Mouse (Mus musculus) left cerebral cortex, postnatal 14 days (tissue): ENCODE data around the gene Sult2b1. TPM values are rescaled to one million over a fixed set of nuclear protein-coding genes. Genes with fewer than 3 reads are reported as not detected.

Experiments used
- DNase-seq, 2 experiments: peaks; one replicate each; pipeline ENCODE4 v3.0.0; 2021 to 2022; ENCODE audit warnings: low spot score in 2 of 2, mixed read lengths in 1 of 2
- intact Hi-C: fragments of 180-260 bp; cut with DNase I; formaldehyde crosslinking; loops from one replicate; pipeline ENCODE4 v1.15.1; 2025
- long read RNA-seq, 2 experiments: library from polyadenylated mRNA; stranded (forward); transcript quantifications; one replicate each; pipeline ENCODE4 v2.0.0; 2021
- total RNA-seq, 2 experiments: library from RNA; stranded (reverse); gene quantifications; 2 replicates each; pipeline ENCODE4 v1.2.3; 2021

Gene Sult2b1
- total RNA-seq: 10 to 100 TPM in 1 of 2 experiments, 1 to 10 TPM in 1; 10.0 to 13.0 TPM
- long read RNA-seq, experiment 1, transcript Sult2b1-207 (6 exons, 1,242 nt): major isoform, 16 of 18 reads
- long read RNA-seq, experiment 1, partial matches to known transcripts: 0 of 18 reads
- long read RNA-seq, experiment 1, other reads (novel, unspliced or antisense): 2 of 18 reads
- long read RNA-seq, experiment 2, transcript Sult2b1-207 (6 exons, 1,242 nt): major isoform, 11 of 12 reads
- long read RNA-seq, experiment 2, partial matches to known transcripts: 0 of 12 reads
- long read RNA-seq, experiment 2, other reads (novel, unspliced or antisense): 1 of 12 reads

DNA sequence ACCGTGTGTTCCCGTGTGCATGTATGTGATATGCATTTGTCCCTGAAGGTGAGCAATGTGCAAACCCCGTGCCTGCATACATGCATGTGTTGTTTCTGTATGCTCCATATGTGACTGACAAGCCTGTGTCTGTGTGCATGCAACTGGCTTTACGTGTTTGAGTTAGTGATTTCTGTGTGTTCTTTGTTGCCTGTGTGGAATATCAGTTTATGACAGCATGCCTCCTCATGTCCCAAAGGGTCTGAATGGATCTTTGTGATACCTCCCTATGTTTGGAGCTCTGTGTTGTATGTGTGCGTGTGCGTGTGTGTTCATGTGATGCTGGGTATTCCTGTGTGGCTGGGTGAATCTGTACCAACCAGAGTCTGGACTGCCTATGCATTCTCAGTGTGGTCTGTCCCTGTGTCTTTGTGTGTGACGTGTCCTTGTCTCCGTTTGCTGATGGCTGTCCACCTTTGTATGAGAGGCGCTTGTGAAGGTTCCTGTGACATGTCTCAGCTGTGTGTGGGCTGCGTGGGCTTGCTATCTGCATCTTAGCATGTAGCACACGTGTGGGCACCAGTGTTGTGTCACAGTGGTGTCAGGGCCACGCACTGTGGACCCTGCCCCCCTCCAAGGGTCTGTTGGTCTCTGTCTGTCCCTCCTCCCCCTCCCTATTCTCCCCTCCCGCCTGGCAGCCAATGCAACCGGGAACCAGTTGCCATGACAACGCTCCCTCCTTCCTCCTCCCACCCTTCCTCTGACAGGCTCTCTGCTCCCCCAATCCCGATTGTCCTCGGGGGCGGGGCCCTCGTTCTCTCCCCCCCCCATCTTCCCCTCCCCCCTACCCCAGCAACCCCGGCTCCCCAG lies at the start of gene Sult2b1:
Gene Sult2b1, minus strand, starts transcription at position 146 of the 849 bp plus-strand sequence.
- intact Hi-C loops: no loop called here
- peak; percentile 96 to 98 for DNase-seq

GRCm38 (mm10) chr7:45833924-45834323 lies 49.5 kb upstream of the Sult2b1 start:
- intact Hi-C loops: no loop called here
- DNase-seq: no peak

DNA sequence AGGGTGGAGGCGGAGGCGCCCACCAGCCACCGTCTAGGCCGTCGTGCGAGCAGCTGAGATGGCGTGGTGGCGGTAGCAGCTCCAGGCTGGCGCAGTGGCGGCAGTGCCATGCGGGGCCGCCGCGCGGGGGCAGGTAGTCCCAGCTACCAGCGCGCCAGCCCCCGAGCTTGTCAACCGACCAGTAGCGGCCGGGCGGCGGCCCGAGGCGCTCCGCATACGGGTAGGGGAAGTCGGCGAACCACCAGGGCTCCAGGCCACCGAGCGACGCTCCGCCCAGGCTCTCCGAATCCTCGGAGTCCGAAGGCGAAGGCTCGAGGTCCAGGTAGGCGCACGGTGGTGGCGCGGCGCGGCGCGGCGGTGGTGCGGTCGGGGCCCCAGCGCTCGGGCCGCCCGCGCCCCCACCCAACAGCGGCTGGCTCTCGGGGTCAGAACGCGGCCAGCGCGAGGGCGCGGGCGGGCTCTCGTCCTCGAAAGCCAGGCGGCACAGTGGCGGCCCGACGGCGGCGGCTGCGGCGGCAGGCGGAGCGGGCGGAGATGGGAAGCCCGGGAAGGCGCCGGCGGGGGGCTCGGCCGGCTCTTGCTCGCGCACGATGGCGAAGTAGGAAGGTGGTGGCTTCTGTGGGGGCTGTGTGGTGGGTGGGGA lies 48.8 kb upstream of the Sult2b1 start:
- intact Hi-C loops: no loop called here
- no peak for DNase-seq

DNA sequence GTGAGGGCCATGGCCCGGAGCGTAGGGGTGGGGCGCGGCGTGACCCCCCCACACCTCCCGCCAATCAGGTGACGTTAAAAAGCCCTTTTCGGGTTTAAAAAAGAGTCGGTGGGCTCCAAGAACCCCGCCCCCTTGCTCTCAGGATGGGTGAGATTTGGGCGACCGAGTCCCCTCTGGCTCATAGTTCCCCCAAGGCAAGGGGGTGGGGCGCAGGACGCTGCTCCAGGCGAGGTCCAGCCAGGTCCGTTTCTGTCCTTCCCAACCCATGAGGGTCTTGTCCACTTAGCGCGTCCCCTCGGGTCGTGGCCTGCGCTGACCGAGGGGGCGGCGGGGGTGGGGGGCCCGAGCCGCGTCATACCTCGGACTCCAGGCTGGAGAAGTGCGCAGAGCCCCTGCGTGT lies 48.0 kb upstream of the Sult2b1 start:
- intact Hi-C loops: no loop called here
- no peak for DNase-seq

DNA sequence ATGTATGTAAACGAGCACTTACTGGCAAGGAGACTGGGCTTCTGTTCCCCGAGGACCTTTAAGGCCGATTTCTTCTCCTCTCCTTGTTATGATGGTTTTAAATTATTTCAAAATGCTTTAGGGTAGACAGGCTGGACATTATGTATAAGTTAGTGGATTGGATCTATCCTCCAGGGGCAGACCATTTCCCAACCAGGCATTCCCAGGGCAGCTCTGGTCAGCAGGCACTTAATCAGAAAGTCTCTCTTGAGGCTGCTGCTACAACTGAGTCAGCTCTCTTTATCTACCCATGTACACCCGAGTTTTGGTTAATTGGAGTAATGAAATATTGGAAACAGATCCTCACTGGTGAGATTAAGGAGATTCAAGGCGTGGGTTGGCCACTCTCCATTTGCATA lies 46.7 kb upstream of the Sult2b1 start:
- intact Hi-C loops: no loop called here

GRCm38 (mm10) chr7:45830427-45831127 lies 46.1 kb upstream of the Sult2b1 start, which contains the start of gene Grwd1:
TSS of gene Grwd1 (minus strand) at chr7:45830944.
- peak; percentile 87 to 90 for DNase-seq
- intact Hi-C loops: no loop called here

More for the DNA sequence above, 46.7 kb upstream of the Sult2b1 start:
- DNase-seq: no peak

- intact Hi-C loops: no loop called here
- no peak for DNase-seq
Observed at GRCm38 (mm10) chr7:45826631-45827030, 42.2 kb upstream of the Sult2b1 start.

DNA sequence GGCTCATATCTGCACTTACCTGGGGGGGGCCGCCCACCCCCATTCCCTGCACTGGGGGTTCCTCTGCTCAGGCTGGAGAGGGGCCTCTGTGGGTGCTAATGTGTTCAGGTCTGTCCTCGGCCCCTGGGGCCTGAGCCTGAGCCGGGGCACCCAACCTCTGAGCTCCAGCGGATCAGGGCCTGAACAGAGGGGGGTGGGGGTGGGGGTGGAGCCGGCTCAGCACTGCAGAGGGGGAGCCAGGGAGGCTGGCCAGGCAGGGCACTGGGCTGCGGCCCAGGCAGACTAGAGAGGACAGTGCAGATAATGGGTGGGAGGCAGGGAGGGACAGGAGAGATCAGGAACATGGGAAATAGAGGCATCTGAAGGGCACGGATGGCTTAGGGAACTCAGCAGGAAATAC lies 40.1 kb upstream of the Sult2b1 start, which contains the start of gene Kcnj14:
Gene Kcnj14, minus strand, starts transcription at position 185 of the 400 bp plus-strand sequence.
- no peak for DNase-seq
- intact Hi-C loops: no loop called here

- no peak for DNase-seq
- intact Hi-C loops: no loop called here
Observed at GRCm38 (mm10) chr7:45820913-45821312, 36.4 kb upstream of the Sult2b1 start.

GRCm38 (mm10) chr7:45819843-45820242 lies 35.4 kb upstream of the Sult2b1 start:
- intact Hi-C loops: no loop called here
- DNase-seq: no peak

DNA sequence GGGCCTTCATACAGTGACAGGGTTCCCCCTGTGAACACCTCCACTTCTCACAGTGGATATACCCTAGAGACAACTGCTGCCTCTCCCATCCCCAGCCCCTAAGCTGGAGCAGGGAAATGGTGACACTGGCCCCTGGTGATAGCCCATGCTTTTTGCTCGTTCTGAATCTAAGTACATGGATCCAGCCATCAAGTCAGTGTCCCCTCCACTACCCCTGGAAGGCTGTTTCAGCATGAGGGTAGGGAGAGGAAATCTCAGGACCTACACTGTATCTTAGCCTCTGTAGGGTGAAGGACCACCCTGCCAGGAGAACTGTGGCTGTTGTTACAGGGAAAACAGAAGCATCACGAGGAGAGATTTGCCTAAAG lies 31.5 kb upstream of the Sult2b1 start:
- no peak for DNase-seq
- intact Hi-C loops: no loop called here

- intact Hi-C loops: no loop called here
- DNase-seq: no peak
Observed at GRCm38 (mm10) chr7:45815323-45815983, 31.0 kb upstream of the Sult2b1 start.

DNA sequence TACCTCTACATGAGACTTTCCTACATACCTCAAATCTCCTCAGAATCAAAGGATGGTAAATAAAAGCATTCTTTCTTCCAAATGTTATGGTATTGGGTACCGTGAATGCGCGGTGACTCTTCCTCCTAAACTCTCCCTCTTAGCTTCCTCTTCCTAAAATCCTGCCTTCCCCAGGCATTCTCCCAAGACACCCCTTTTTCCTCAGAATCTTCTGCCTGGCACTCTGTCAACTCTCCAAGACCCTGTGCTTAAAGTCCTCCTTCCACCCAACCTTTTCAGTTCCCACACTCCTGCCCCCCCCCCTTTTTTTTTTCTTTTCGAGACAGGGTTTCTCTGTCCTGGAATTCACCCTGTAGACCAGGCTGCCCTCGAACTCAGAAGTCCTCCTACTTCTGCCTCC lies 30.4 kb upstream of the Sult2b1 start:
- DNase-seq: no peak
- intact Hi-C loops: no loop called here

DNA sequence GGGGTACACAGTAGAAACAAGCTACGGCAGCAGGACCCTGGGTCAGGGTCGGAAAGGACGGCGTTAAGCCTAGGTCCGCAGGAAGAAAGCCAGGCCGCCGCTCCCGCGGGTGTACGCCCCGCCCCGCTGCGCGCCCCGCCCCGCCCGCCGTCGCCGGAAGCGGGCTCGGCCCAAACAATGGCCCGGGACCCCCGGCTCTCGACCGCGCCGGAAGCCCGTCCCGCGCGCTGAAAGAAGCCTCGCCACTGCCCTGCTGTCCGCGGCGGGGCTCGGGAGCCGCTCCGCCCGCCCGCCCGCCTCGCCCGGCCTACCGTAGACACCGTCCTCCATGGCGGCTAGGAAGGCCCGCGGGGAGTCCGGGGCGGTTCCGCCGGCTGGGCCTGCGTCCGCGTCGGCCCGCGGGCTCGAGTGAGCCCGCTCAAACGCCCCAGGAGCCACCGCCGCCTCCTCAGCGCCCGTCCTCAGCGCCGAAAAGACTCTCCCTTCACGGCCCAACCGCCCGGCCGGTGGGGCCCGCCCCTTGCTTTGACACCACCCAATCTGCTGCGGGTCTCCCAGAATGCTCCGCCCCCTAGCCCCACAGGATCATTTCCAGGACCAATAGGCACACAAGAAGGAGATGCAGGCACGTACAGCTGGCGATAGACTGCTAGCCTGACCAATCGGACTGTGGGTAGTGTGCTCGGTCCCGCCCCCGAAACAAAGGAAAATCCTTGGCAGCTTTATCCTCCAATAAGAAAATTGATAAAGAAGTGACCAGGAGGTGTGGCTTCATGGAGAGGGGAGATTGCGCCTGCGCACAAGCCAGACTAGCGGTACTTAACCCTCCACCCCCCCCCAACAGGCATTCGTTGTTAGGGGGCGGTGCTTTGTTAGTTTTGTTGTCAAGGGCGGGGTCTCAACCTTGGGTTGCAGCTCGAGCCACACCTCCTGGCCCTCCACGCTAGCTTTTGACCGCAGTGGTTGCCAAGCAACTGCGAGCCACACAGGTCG lies 29.6 kb upstream of the Sult2b1 start, which contains the start of gene Cyth2:
Gene Cyth2, minus strand, starts transcription at position 795 of the 993 bp plus-strand sequence.
- DNase-seq: peak; percentile 99 to 100
- intact Hi-C loops: no loop called here

DNA sequence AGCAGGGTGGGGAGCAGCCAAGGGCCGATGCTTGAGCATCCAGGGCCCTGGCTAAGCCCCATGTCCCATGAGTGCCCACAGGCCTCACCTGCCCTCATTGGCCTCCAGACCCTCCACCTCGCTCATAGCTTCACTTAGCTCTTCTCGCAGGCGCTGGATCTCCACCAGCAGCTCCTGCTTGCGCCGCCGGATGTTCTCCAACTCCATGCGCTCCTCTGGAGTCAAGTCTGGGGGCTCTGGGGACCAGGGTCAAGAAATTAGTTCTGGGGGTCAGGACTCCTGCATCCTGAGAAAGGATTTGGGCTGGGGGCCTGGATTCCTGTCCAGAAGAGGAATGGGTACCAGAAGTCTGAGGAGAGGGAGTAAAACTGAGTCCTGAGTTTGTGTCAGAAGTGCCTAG lies 28.5 kb upstream of the Sult2b1 start:
- intact Hi-C loops: no loop called here
- DNase-seq: no peak

DNA sequence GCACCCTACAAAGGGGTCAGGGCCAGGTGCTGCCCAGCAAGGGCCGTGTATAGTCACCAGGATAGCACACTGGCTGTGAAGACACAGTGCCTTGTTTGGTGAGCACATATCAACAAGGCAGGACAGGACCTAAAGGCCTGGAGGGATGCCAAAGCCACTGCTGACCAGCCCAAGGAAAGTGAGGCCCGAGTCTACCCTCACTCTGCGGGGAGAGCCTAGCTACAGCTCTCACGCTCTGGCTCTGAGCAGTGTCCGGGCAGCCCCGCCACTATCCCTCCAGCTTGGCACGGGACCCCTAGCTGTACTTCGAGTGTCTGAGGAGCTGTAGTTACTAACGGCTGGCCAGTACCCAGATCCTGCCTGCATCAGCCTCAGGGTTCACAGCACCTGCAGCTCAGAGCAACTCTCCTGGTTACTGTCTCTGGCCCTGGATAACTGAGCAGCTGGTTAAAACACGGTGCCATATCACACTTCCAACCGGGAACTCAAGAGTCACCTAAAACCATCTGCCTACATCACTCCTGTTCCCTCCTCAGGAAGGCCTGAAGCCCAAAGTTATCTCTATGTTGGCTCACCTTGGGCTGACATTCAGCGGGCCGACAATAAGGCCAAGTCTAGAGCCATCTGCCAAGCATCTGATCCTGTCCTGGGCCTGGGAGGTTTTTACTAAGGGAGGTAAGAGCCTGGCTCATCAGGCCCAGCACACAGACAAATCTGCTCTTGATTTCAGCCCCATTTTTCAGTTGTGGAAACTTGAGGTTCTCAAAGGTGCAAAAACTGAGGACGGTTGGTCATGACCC lies 25.0 kb upstream of the Sult2b1 start:
- no peak for DNase-seq
- intact Hi-C loops: no loop called here

DNA sequence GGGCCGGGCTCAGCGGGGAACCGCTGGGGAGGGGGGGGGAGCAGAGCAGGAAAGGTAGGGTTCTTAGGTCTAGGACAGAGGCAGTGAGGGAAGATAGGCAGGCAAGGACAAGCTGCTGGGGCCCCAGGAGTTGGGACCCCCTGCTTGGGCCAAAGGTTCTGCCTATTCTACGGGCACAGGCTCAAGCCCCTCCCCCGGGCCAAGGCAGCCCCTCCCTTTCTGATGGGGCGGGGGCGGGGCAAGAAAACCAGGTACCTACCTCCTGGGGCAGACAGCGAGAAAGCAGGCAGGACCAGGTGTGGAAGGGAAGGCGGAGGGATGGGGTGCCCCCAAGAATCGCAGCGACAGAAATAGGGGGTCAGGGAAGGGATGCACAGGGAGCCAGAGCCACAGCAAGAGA lies 24.0 kb upstream of the Sult2b1 start:
- DNase-seq: no peak
- intact Hi-C loops: no loop called here
